Mouse (Mus musculus) heart, adult 8-10 months (tissue): ENCODE data around the gene Atp6v0e. TPM values are rescaled to one million over a fixed set of nuclear protein-coding genes. Genes with fewer than 3 reads are reported as not detected.

Source experiments
- DNase-seq: peaks from one replicate; pipeline ENCODE4 v3.0.0; 2022; ENCODE audit warnings: low spot score
- total RNA-seq, 4 experiments: library from RNA; stranded (reverse); gene quantifications; 2 replicates each; pipeline ENCODE4 v1.2.4; 2022

The Atp6v0e gene
- total RNA-seq, 4 experiments from 2014 or later: 55.2 to 67.1 (median 65.5) TPM

- no peak for DNase-seq
Observed at GRCm38 (mm10) chr17:26640286-26640740, 22.7 kb upstream of the Atp6v0e start.

GRCm38 (mm10) chr17:26643456-26643855 is 19.6 kb upstream of the Atp6v0e start:
- DNase-seq: no peak

DNA sequence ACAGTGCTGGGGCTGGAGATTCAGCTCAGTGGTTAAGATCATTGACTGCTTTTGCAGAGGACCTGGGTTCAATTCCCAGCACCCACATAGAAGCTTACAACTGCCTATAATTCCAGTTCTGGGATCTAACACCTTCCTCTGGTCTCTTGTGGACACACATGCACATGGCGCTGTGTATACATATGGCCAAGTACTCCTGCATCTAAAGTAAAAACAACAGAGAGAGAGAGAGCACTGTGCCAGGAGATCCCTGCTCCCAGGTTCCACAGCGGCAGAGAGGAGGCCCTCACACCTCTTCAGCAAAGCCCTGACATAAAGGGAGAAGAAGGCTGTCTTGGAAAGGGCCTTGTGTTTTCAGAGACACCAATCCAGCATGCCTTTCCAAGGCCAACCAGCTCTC is 19.0 kb upstream of the Atp6v0e start:
- no peak for DNase-seq

- DNase-seq: no peak
Observed at GRCm38 (mm10) chr17:26644509-26645410, 18.3 kb upstream of the Atp6v0e start.

- no peak for DNase-seq
Observed at GRCm38 (mm10) chr17:26645411-26645854, 17.6 kb upstream of the Atp6v0e start.

- no peak for DNase-seq
Observed at GRCm38 (mm10) chr17:26647283-26647682, 15.7 kb upstream of the Atp6v0e start.

DNA sequence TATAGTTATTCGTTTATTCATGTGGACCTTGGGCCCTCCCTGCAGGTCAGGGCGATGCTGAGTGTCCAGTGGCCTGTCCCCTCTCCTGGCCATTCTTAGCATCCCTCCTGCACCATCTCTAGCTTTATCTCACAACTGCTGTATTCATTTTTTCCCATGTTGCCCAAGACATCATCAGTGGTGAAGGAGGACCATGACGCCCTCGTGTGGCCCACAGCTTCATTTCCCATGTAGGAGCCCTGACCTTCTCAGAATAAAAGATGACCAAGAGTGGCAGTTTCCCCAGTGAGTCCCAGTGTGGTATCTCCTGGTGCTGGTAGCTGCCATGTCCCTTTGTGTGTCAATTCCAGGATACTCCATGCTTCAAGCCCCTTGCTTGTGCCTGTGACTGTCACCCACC is 13.5 kb upstream of the Atp6v0e start:
- DNase-seq: no peak

DNA sequence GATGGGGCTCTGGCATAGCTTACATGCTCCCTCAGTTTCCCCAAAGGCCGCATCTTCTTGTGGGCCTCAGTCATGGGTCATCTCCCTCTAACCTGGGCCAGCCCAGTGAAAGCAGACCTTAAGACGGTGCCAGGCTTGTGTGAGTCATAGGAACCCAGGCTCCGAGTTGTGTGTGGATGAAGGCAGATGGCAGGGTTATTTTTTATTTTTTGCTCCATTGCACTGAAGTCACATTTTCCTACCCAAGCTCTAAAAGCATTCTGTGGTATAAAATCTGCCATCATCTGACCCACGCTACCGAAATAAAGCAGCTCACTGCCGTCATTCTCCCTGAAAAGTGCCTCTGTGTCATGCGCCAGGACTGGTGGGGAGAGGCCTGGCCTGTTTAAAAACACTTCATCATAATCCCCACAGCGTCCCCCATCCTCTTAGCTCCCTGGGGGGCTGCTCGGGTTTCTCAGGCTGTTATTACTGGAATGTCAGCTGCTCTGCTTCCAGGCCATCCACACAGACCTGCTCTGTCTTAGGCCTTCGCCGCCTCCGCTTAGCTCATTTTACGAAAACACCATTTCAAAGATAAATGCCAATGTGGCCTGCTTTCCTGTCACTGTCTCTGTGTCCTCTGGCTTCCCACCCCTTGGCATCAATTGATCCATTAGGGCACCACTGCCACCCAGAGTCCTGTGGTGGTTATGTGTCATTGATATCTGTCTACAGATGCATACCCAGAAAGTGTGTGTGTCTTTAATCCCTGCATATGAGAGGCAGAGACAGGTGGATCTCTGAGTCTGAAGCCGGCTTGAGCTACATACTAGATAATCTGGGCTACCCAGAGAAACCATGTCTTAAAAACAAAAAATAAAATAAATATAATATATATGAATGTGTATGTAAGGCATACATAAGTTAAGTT is 12.3 kb upstream of the Atp6v0e start:
- no peak for DNase-seq

DNA sequence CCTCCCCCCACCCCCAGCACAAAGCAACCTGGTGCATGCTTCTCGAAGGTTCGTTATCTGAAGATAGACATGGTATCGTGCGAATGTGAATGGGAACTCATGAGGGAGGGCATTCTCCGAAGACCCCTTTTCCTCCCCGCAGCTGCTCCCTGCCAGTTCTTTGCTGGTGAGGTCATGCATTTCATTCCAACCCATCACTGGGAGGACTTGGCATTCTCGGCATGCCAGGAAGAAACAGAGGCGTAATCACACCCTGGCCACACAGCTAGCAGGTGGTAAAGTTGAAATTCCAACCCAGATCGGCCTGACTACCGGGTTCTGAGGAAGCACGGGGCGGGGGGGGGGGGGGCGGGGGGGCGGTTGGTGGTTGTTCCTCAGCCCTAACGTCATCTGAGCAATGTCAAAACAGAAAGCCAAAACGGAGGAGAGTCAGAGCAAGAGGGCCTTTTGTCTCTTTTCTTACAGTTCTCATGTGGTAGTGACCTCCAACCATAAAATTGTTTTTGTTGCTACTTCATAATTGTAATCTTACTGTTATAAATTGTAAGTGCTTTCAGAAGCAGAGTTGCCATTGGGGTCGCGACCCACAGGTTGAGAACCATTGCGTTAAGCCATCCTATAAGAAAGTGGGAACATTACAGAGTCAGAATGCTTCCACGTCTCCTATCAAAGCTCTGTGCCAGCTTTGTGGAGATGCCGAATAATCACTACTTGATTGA is 4.0 kb upstream of the Atp6v0e start:
- no peak for DNase-seq

- DNase-seq: no peak
Observed at GRCm38 (mm10) chr17:26659573-26659915, 3.5 kb upstream of the Atp6v0e start.

DNA sequence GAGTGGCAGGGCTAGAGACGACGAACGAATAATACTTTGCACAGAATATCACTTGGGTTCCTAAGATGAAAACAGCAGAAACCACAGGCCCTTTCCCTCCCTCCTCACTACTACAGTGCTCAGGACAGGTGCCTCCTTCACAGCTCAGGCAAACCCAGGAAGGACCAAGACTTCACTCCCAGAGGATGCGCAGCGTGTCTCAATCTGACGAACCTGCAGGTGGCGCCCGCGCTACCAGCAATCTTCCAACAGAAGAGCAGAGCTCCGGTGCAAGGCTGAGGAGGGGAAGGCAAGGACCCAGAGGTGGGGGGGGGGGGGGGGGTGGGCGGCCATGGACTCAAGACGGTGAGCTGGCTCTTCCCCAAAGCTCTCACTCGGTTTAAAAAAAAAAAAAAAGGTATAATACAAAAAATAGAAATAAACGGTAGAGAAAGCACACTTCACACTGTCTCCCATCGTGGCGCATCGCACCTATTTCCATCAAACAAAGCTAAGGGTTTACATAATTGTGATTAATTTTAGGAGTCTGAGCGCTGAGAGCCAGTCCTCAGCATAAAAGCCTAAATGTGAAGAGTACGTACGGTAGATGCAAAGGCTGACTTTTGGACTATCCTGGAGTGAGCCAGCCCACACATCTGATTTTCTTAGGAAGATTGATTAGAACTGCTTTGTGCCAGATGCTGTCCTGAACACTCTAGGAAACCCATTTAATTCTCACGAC is 2.7 kb upstream of the Atp6v0e start:
- peak; percentile 73 for DNase-seq

- no peak for DNase-seq
Observed at GRCm38 (mm10) chr17:26662204-26662603, 827 bp upstream of the Atp6v0e start.

GRCm38 (mm10) chr17:26665600-26665999 is 2.6 kb downstream of the Atp6v0e start:
- no peak for DNase-seq

DNA sequence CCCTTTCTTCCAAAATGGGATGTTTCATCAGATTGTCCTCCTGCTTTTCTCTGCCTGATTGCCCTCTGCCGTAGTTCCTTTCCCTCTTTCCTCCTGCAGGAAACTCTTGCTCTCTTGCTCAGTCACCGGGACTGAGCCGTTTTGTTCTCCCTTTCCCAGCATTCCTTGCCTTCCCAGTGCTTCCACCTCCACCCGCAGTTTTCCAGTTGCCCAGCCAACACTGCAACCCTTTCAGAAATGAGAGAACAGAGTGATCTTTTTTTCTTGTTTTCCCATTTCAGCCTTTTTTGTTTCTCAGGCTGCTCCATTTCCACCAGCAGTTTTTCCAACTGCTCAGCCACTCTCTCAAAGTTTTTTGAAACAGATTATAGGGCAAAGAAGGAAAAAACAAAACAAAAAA is 8.2 kb downstream of the Atp6v0e start:
- DNase-seq: no peak

DNA sequence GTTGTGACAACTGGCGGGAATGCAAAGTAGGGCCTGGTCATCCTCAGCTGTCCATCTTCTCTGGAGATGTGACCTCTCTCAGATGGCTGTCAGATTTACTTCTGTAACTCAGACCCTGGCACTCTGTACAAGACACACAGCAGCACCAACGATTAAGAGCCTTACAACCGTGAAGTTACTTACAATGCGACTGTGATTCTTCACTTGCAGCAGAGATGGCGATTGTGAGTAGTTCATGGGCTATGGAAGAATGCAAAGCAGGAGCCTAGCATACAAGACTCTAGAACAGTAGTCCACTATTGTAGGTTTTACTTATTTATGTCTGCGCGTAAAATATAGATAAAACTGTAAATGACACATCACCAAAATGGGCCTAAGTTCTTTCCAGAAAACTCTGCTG is 12.8 kb downstream of the Atp6v0e start:
- DNase-seq: no peak

GRCm38 (mm10) chr17:26676252-26676615 is 13.2 kb downstream of the Atp6v0e start:
- DNase-seq: peak; percentile 87

DNA sequence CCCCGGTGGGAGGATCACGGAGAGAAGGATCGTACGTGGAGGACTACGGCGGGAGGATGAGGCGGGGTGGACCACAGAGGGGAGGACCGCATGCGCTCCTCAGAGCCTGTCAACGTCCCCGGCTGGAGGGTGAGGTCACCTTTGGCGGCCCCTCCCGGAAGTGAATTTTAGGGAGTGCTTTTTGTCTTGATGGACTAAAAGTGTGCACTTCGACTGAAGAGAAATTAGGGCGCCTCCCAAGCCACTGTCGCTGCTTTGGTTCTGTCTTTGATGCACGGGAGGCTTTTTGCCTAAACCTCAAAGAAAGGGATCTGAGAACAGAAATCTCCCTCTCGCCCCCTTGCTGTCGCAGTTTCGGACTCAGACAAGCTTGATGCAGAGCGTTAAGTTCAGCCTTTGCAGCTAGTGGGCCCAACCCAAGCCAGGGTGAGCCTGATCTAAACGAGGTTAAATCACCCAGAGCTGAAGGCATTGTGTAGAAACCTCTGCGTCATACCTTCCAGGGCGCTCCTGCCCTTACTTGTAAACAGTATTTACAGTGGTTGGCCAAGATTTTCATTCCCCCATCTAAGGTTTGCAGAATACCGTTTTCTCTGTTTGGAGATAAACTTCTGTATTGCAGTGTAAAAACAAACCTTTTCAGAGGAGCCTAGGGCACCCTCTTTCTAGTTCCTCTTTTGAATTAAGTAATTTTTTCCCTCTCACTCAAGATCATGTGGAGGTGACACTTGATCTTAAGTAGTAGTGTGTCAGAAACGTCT is 13.8 kb downstream of the Atp6v0e start:
- peak; percentile 83 for DNase-seq

GRCm38 (mm10) chr17:26677711-26678637 is 14.9 kb downstream of the Atp6v0e start:
- DNase-seq: no peak

DNA sequence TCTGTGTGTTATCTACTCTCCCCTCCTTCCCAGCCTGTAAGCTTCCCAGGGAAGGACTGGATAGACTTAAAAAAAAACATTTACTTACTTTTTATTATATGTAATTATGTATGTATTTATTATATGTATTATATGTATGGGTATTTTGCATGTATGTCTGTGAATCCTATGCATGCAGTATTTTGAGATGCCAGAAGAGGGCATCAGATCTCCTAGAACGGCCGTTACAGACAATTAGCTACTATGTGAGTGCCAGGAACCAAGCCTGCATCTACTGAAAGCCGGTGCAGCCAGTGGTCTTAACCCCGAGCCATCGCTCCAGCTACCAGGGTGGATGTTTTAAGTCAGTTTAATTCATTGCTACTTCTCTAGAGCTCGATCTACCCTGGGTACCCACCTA is 18.2 kb downstream of the Atp6v0e start:
- no peak for DNase-seq
